Mouse (Mus musculus): ENCODE data around the gene Katnal1. TPM values are rescaled to one million over a fixed set of nuclear protein-coding genes. Genes with fewer than 3 reads are reported as not detected.

Katnal1 gene
- polyA plus RNA-seq, 1 experiment = 2.4 TPM

DNA sequence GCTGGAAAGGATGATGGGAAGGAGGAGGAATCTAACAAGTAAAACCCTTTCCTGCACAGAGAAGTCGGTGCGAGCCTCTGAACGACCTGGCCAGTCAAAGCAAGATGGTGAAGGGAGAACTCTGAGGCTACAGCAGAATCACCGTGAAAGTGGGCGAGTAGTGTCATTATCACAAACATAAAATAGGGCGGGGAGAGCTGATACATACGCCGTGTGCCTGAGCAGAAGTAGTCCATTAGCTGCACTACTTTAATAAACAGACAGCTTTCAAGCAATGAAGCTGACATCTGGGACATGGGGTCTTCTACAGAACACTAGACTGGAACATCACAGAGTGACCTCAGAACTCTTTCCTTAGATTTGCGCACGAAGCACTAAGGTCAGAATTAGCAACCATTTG is 32.6 kb downstream of the Katnal1 start:
- Histone ChIP-seq H3K4me1 (ENCODE audit: control insufficient read depth, insufficient read depth, insufficient read length) (peaks cover 8% of the 10 kb centered on the region; the same call in 1 of the 2 replicates), H3K27ac (ENCODE audit: insufficient read depth, low read length) (no peak overlapping the region), H3K4me3 (ENCODE audit: extremely low read depth, insufficient read depth, insufficient read length) (no peak overlapping the region), H3K27me3 (ENCODE audit: control insufficient read depth, insufficient read depth, low read length) (no peaks in the 10 kb centered on the region), H3K36me3 (ENCODE audit: control insufficient read depth, insufficient read depth, low read length) (peaks cover 2% of the 10 kb centered on the region; the same call in 1 of the 2 replicates)
- WGBS = 90% methylated on average over 10 of the region's 10 CpGs
- no peak for DNase-seq (ENCODE audit: low read depth in 1 of 2, low spot score in 2 of 2)
- TF ChIP-seq CTCF (IDR thresholded peaks at IDR 0.05; ENCODE audit: extremely low read depth, insufficient read depth, insufficient read length, insufficient replicate concordance) (no peak), POLR2A (IDR thresholded peaks at IDR 0.05; ENCODE audit: low read depth, low read length) (no peak)

- 94% methylated on average over 7 of the region's 7 CpGs for WGBS
- no peak overlapping the region for H3K27ac ChIP-seq (ENCODE audit: insufficient read depth, low read length)
- peaks cover 8% of the 10 kb centered on the region; the same call in 1 of the 2 replicates for H3K4me1 ChIP-seq (ENCODE audit: control insufficient read depth, insufficient read depth, insufficient read length)
- TF ChIP-seq POLR2A (IDR thresholded peaks at IDR 0.05; ENCODE audit: low read depth, low read length) = no peak
- no peak for TF ChIP-seq CTCF (IDR thresholded peaks at IDR 0.05; ENCODE audit: extremely low read depth, insufficient read depth, insufficient read length, insufficient replicate concordance)
- no peak overlapping the region for H3K4me3 ChIP-seq (ENCODE audit: extremely low read depth, insufficient read depth, insufficient read length)
- no peak for DNase-seq (ENCODE audit: low read depth in 1 of 2, low spot score in 2 of 2)
- H3K36me3 ChIP-seq (ENCODE audit: control insufficient read depth, insufficient read depth, low read length) = peaks cover 4% of the 10 kb centered on the region
- H3K27me3 ChIP-seq (ENCODE audit: control insufficient read depth, insufficient read depth, low read length) = no peaks in the 10 kb centered on the region
Measured at GRCm38 (mm10) chr5:148895833-148896232, 33.3 kb downstream of the Katnal1 start.

- DNase-seq (ENCODE audit: low read depth in 1 of 2, low spot score in 2 of 2) = no peak
- H3K4me3 ChIP-seq (ENCODE audit: extremely low read depth, insufficient read depth, insufficient read length) = no peak overlapping the region
- no peak for TF ChIP-seq CTCF (IDR thresholded peaks at IDR 0.05; ENCODE audit: extremely low read depth, insufficient read depth, insufficient read length, insufficient replicate concordance)
- no peak for TF ChIP-seq POLR2A (IDR thresholded peaks at IDR 0.05; ENCODE audit: low read depth, low read length)
- no peak overlapping the region for H3K27ac ChIP-seq (ENCODE audit: insufficient read depth, low read length)
- no peaks in the 10 kb centered on the region for H3K27me3 ChIP-seq (ENCODE audit: control insufficient read depth, insufficient read depth, low read length)
- 84% methylated on average over 5 of the region's 5 CpGs for WGBS
- H3K36me3 ChIP-seq (ENCODE audit: control insufficient read depth, insufficient read depth, low read length) = peaks cover 4% of the 10 kb centered on the region
- peaks cover 8% of the 10 kb centered on the region; the same call in 1 of the 2 replicates for H3K4me1 ChIP-seq (ENCODE audit: control insufficient read depth, insufficient read depth, insufficient read length)
Measured at GRCm38 (mm10) chr5:148895034-148895433, 34.1 kb downstream of the Katnal1 start.

DNA sequence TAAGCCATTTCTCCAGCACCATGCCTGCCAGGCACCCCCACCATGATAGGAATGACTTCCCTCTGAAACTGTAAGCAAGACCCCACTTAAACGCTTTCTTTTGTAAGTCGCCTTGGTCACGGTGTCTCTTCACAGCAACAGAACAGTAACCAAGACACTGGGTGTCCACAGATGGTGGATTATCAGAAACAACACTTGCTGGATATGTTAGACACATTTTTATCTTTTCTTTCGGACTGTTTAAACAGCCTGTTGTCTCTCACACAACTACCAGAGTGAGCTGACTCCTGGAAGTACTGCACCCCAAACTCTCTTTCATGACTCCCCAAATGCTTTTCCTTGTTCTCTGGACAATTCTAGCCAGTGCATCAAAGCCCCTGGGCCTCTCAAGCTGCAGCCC is 38.9 kb downstream of the Katnal1 start:
- Histone ChIP-seq H3K36me3 (ENCODE audit: control insufficient read depth, insufficient read depth, low read length) (peaks cover 4% of the 10 kb centered on the region), H3K27ac (ENCODE audit: insufficient read depth, low read length) (no peak overlapping the region), H3K4me3 (ENCODE audit: extremely low read depth, insufficient read depth, insufficient read length) (no peak overlapping the region), H3K27me3 (ENCODE audit: control insufficient read depth, insufficient read depth, low read length) (no peaks in the 10 kb centered on the region), H3K4me1 (ENCODE audit: control insufficient read depth, insufficient read depth, insufficient read length) (peaks cover 2% of the 10 kb centered on the region)
- no peak for DNase-seq (ENCODE audit: low read depth in 1 of 2, low spot score in 2 of 2)
- WGBS = 88% methylated on average over 4 of the region's 4 CpGs
- no peak for TF ChIP-seq POLR2A (IDR thresholded peaks at IDR 0.05; ENCODE audit: low read depth, low read length)
- no peak for TF ChIP-seq CTCF (IDR thresholded peaks at IDR 0.05; ENCODE audit: extremely low read depth, insufficient read depth, insufficient read length, insufficient replicate concordance)

DNA sequence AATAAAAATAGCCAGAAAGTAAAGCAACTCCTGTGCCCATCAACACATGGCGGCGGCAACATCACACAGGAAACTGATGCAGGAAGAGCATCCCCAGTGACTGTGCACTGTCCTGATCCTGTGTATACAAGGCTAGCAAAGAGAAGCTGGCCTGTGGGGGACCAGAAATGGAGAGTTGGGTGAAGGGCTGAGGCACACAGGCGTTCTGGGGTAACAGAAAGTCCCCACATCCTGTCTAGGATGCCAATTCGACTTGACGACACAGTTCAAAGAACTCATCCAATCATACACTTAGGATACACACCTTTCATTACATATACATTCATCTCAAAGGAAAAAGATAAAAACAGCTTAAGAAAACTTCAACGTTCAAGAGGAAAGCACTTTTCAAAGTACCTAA is 41.1 kb downstream of the Katnal1 start:
- Histone ChIP-seq H3K4me1 (ENCODE audit: control insufficient read depth, insufficient read depth, insufficient read length) (peaks cover 2% of the 10 kb centered on the region), H3K4me3 (ENCODE audit: extremely low read depth, insufficient read depth, insufficient read length) (no peak overlapping the region), H3K36me3 (ENCODE audit: control insufficient read depth, insufficient read depth, low read length) (peaks cover 3% of the 10 kb centered on the region), H3K27me3 (ENCODE audit: control insufficient read depth, insufficient read depth, low read length) (no peaks in the 10 kb centered on the region), H3K27ac (ENCODE audit: insufficient read depth, low read length) (no peak overlapping the region)
- no peak for DNase-seq (ENCODE audit: low read depth in 1 of 2, low spot score in 2 of 2)
- no peak for TF ChIP-seq CTCF (IDR thresholded peaks at IDR 0.05; ENCODE audit: extremely low read depth, insufficient read depth, insufficient read length, insufficient replicate concordance)
- no peak for TF ChIP-seq POLR2A (IDR thresholded peaks at IDR 0.05; ENCODE audit: low read depth, low read length)
- WGBS = 38% methylated on average over 6 of the region's 6 CpGs

GRCm38 (mm10) chr5:148885821-148886609 is 43.1 kb downstream of the Katnal1 start:
- no peaks in the 10 kb centered on the region for H3K36me3 ChIP-seq (ENCODE audit: control insufficient read depth, insufficient read depth, low read length)
- peaks cover 2% of the 10 kb centered on the region for H3K4me1 ChIP-seq (ENCODE audit: control insufficient read depth, insufficient read depth, insufficient read length)
- no peak overlapping the region; the same call in 1 of the 2 replicates for H3K4me3 ChIP-seq (ENCODE audit: extremely low read depth, insufficient read depth, insufficient read length)
- WGBS = 80% methylated on average over 22 of the region's 22 CpGs
- DNase-seq (ENCODE audit: low read depth in 1 of 2, low spot score in 2 of 2) = no peak
- TF ChIP-seq POLR2A (IDR thresholded peaks at IDR 0.05; ENCODE audit: low read depth, low read length) (no peak), CTCF (IDR thresholded peaks at IDR 0.05; ENCODE audit: extremely low read depth, insufficient read depth, insufficient read length, insufficient replicate concordance) (no peak)
- H3K27me3 ChIP-seq (ENCODE audit: control insufficient read depth, insufficient read depth, low read length) = no peaks in the 10 kb centered on the region
- no peak overlapping the region for H3K27ac ChIP-seq (ENCODE audit: insufficient read depth, low read length)

DNA sequence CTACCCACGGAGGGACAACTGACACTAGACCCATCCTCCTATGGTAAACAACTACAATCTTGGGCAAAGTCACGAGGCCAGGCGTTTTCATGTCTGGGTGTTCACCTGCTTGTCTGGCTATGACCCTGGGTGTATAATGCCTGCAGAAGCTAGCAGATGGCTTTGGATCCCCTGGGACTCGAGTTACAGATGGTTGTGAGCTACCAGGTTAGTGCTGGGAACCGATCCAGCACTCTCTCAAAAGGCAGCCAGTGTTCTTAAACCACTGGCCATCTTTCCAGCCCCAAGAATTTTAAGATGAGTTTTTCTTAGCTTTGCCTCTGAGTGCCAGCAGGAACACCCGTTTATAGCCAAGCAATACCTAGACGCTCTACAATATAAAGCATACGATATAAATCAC is 45.4 kb downstream of the Katnal1 start:
- Histone ChIP-seq H3K4me1 (ENCODE audit: control insufficient read depth, insufficient read depth, insufficient read length) (peaks cover 2% of the 10 kb centered on the region), H3K27me3 (ENCODE audit: control insufficient read depth, insufficient read depth, low read length) (no peaks in the 10 kb centered on the region), H3K4me3 (ENCODE audit: extremely low read depth, insufficient read depth, insufficient read length) (no peak overlapping the region), H3K27ac (ENCODE audit: insufficient read depth, low read length) (no peak overlapping the region), H3K36me3 (ENCODE audit: control insufficient read depth, insufficient read depth, low read length) (no peaks in the 10 kb centered on the region)
- no peak for DNase-seq (ENCODE audit: low read depth in 1 of 2, low spot score in 2 of 2)
- WGBS = 91% methylated on average over 8 of the region's 8 CpGs
- TF ChIP-seq CTCF (IDR thresholded peaks at IDR 0.05; ENCODE audit: extremely low read depth, insufficient read depth, insufficient read length, insufficient replicate concordance) (no peak), POLR2A (IDR thresholded peaks at IDR 0.05; ENCODE audit: low read depth, low read length) (no peak)

Measured in spleen, adult 2 months (tissue).